Mouse (Mus musculus) limb, embryonic 13.5 days (tissue): ENCODE measurements at regions not wholly inside any gene's neighbourhood (a gene's known extent, or its start where the extent isn't known, plus 50 kb on each side); places are given as distances from the start of the nearest gene placed in this dataset.
A peak's percentile ranks its signal among the peaks of the same experiment; 100 is the strongest.

Source experiments
- ATAC-seq: fragments of 200-750 bp; cut with Nextera tagmentation; 2 replicates; pipeline ENCODE4 v1.8.0; 2017; ENCODE audit warnings: low read depth, moderate number of reproducible peaks, moderate TSS enrichment; ENCODE audit not compliant: low FRiP score
- H3K27ac ChIP-seq: fragments of 300-500 bp; sonication (generic); 2 replicates; pipeline ENCODE4 v1.5.1; 2015; ENCODE audit warnings: inconsistent platforms, mild to moderate bottlenecking, moderate library complexity
- H3K27me3 ChIP-seq: fragments of 300-500 bp; sonication (generic); 2 replicates; pipeline ENCODE4 v1.6.1; 2015; ENCODE audit warnings: mild to moderate bottlenecking, inconsistent platforms
- H3K36me3 ChIP-seq: fragments of 300-500 bp; sonication (generic); 2 replicates; pipeline ENCODE4 v1.6.1; 2015; ENCODE audit warnings: inconsistent platforms, mild to moderate bottlenecking, moderate library complexity
- H3K4me1 ChIP-seq: fragments of 300-500 bp; sonication (generic); 2 replicates; pipeline ENCODE4 v1.6.1; 2015; ENCODE audit warnings: inconsistent platforms
- H3K4me2 ChIP-seq: fragments of 300-500 bp; sonication (generic); replicated peaks from 2 replicates; pipeline ENCODE4 v1.6.1; 2015; ENCODE audit warnings: inconsistent platforms, mild to moderate bottlenecking, moderate library complexity
- H3K4me3 ChIP-seq: fragments of 300-500 bp; sonication (generic); 2 replicates; pipeline ENCODE4 v1.5.1; 2015; ENCODE audit warnings: moderate library complexity, mild to moderate bottlenecking, inconsistent platforms
- H3K9ac ChIP-seq: fragments of 300-500 bp; sonication (generic); 2 replicates; pipeline ENCODE4 v1.6.1; 2015; ENCODE audit warnings: mild to moderate bottlenecking, inconsistent platforms
- H3K9me3 ChIP-seq: fragments of 300-500 bp; sonication (generic); 2 replicates; pipeline ENCODE4 v1.6.1; 2016; ENCODE audit warnings: inconsistent platforms
- WGBS: fragments of 180-500 bp; shearing (Covaris S2); methylation state at CpG from one replicate; pipeline ENCODE4 v1.1.7; 2015; 5-methylcytosine and 5-hydroxymethylcytosine counted together

DNA sequence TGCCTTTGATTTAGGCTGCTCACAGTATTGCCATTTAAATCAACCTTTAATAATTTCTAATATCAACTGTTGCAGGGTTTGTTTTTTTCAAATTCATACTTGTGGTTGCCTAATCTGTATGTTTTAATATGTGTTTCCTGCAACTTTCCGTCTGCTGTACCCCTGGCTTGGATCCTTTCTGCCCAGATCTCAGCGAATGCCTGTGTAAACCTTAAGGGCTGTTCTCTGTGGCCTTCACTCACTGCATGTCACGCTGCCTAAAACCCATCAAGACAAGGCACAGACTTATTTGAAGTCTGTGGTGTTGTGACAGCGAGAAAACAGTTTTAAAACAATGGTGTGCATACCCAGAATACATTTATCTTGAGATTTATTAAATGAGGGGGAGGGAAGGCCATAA, 346.8 kb upstream of the G2e3 start:
- ATAC-seq = no peak
- Histone ChIP-seq H3K4me3 (no peak overlapping the region), H3K27ac (no peak overlapping the region), H3K9ac (no peak overlapping the region), H3K27me3 (0 out of 2 replicates have a peak, but pooled peaks cover 11% of the 10 kb centered on the region), H3K4me1 (peaks cover 28% of the 10 kb centered on the region), H3K9me3 (no peaks in the 10 kb centered on the region), H3K4me2 (peak overlapping the region; percentile 52; the same call in 1 of the 2 replicates), H3K36me3 (no peaks in the 10 kb centered on the region)
- WGBS = 33% methylated on average over 4 of the region's 4 CpGs

DNA sequence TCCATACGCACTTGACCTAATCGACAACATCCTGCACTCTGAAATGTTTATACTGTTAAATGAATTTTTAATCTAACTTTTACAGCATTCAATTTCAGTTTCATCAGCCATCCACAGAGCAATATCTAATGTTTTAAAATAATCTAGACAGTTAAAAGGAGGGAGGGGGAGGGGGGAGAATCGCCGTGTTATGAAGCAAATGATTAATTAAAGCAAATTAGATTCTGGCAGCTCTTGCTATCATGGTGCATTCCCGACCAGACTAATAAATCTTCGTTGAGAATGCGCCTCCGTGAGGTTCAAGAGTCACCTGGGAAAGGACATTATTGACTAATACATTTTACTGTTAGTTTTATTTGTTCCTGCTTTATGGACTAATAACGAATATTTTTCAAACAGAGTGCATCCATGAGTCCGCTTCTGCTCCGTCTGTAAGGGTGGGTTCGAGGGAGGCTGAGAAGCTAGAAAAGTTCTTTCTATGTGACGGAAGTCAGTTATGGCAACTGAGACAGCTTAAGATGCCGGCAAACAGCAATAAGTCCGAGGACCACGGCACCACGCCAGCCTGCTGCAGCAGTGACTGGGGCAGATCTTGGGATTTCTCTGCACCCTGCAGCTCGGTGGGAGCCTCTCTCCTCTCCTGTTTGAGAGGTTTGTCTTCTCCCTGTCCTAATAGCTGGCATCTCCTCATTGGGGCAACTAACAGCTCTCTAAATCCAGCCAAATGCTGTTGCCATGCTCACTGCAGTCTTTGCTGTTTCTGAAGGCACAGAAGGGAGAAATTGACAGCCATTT, 347.4 kb upstream of the G2e3 start:
- ATAC-seq = no peak
- 26% methylated on average over 18 of the region's 18 CpGs for WGBS
- Histone ChIP-seq H3K9me3 (no peaks in the 10 kb centered on the region), H3K36me3 (no peaks in the 10 kb centered on the region), H3K4me3 (peak overlapping the region; percentile 20; the same call in 1 of the 2 replicates), H3K4me2 (peak overlapping the region; percentile 52), H3K9ac (0 out of 2 replicates have a peak overlapping the region, but pooled peaks have one; percentile 2), H3K27ac (no peak overlapping the region), H3K27me3 (0 out of 2 replicates have a peak, but pooled peaks cover 11% of the 10 kb centered on the region), H3K4me1 (peaks cover 28% of the 10 kb centered on the region)

DNA sequence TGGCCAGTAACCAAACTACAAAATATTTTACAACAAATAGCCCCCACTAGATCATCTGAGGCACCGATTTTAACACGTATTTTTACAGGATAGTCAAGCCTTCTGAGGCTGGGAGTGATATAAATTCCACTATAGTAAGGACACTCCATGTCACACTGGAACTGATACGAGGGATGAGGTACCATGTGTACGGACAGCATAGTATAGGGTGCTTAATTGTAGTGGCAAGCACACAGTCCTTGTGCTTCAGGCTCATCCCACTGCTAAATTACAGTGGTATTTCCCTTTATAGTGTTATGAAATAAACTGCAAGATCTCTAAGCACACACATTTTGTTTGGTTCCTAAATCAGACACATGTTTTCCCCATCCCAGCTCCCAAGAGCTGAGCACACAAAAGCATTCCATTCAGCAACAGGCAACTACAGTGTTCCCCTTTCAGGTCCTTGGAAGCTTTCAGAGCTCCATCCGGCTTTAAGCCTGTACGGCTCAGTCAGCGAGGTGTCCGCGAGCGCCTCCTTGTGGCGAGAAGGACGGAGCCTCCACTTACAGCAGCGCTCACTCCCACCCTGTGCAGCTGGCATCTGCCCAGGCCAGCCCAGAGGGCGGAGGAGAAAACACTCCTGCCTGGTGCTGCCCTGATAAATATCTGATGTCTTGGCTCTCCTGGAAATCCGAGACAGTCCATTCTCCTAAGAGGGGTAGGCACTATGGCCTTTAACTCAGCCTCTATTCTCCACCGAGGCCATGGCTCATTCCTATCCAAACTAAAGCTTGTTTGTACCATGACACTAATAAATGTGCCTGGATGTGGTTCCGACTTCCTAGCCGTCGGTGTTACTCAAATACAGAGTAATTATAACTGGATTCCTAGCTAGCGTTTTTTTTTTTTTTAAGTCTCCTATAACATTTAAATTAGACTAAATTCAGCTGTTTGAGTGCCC, 348.3 kb upstream of the G2e3 start:
- H3K4me2 ChIP-seq = peak overlapping the region; percentile 52

DNA sequence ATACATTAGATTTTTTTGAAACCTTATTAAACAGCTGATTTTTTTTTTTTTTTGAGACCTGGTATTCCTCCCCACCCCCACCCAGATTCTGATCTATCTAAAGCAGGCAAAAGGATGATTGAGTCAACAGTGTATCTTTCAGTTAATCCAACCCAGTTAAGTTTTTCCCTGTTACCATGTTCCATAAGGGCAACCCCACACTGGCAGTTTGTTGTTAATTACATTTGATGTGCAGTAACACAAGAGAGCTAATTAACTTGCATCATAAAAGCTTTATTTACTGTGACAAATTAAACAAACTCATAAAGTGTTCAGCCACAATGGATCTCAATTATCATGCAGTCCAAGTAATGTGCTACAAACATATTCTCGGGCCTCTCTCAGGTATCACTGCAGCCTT, 346.8 kb upstream of the Prkd1 start:
- no peak overlapping the region for H3K4me3 ChIP-seq
- no peaks in the 10 kb centered on the region for H3K36me3 ChIP-seq
- H3K9ac ChIP-seq = no peak overlapping the region
- peaks cover 12% of the 10 kb centered on the region for H3K4me1 ChIP-seq
- H3K9me3 ChIP-seq = no peaks in the 10 kb centered on the region
- WGBS = 31% methylated on average over 1 of the region's 1 CpGs
- H3K27ac ChIP-seq = no peak overlapping the region
- no peak overlapping the region for H3K4me2 ChIP-seq
- ATAC-seq = no peak
- H3K27me3 ChIP-seq = no peaks in the 10 kb centered on the region

More for the DNA sequence above, 348.3 kb upstream of the G2e3 start:
- ATAC-seq = peak; percentile 94
- H3K4me3 ChIP-seq = no peak overlapping the region
- no peak overlapping the region for H3K9ac ChIP-seq
- H3K27ac ChIP-seq = no peak overlapping the region
- H3K27me3 ChIP-seq = 0 out of 2 replicates have a peak, but pooled peaks cover 11% of the 10 kb centered on the region
- no peaks in the 10 kb centered on the region for H3K9me3 ChIP-seq
- H3K4me1 ChIP-seq = peaks cover 28% of the 10 kb centered on the region
- H3K36me3 ChIP-seq = no peaks in the 10 kb centered on the region
- WGBS = 22% methylated on average over 20 of the region's 20 CpGs

DNA sequence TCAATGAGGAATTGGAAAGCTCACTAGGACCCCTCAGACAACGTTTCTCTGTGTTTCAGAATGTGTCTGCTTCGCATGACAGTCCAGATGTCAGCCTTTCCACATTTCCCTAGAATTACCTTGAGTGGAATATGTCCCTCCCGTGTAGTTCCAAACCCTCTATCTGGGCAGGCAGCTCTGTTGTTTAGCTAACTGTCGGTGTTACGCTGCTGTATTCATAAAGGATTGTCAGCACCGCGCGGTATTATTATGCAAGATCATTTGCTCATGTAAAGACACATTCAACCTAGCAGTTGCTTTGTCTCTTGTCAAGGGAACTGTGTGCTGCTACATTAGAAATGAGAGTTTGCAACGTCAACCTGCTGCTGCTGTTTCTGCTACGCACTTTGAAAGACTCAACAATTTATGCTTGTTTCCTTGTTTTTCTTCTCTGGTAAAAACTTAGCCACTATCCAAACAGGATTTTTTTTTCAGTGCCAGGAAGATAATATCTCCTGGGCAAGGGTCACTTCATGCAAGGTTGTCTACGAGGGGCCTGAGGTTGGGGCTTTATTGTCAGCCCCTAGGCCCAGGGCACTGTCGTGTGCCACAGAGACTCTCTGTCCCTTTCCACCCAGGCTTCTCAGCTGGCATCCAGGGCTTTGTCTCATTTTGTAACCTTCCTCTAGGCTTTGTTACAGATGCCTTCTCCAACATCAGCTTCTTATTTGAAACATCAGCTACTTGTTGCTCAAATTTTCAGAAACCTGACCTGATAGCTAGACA, 340.8 kb upstream of the Prkd1 start:
- H3K9me3 ChIP-seq = no peaks in the 10 kb centered on the region
- no peak overlapping the region for H3K4me2 ChIP-seq
- H3K4me3 ChIP-seq = no peak overlapping the region
- H3K36me3 ChIP-seq = no peaks in the 10 kb centered on the region
- H3K27me3 ChIP-seq = no peaks in the 10 kb centered on the region
- no peak overlapping the region for H3K9ac ChIP-seq
- WGBS = 84% methylated on average over 12 of the region's 12 CpGs
- no peaks in the 10 kb centered on the region for H3K4me1 ChIP-seq
- no peak overlapping the region for H3K27ac ChIP-seq
- ATAC-seq = no peak

DNA sequence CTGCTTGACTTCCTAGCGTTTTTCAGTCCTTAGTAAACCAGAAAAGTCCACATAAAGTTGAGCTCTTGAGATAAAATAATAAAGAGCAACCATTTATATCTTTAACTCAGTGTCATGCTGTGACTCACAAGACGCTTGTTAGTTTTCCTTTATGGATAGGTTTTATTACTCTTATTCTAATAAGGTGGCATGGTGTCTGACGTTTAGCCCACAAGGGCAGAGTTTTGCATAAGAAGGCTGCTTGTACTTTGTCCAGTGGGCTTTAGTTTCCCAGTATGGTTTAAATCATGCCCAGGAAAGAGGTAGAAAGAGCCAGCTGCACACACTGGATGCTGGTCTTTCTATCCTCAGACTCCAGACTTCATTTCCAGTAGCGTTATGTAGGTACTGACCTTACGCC, 332.4 kb upstream of the Prkd1 start:
- 62% methylated on average over 5 of the region's 5 CpGs for WGBS
- no peak for ATAC-seq
- Histone ChIP-seq H3K4me2 (no peak overlapping the region), H3K9ac (no peak overlapping the region), H3K36me3 (no peaks in the 10 kb centered on the region), H3K27me3 (no peaks in the 10 kb centered on the region), H3K4me3 (no peak overlapping the region), H3K9me3 (no peaks in the 10 kb centered on the region), H3K4me1 (no peaks in the 10 kb centered on the region), H3K27ac (no peak overlapping the region)

DNA sequence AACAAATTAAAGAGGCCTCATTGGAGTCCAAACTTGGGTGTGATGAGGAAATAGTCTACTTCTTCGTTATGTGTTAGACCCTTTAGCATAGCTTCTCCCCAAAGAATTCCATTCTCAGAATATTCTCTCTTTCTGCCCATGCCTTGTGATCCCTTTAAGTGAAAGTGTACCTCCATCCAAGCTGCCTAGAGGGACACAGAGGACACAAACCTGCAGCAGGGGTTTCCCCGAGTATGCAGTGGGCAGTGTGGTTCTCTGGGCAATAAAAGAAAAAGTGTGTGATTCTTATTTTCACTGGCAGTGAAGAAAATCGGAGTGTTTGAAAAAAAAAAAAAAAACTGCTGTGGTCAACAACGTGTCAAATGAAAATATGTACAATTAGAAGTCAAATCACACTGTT, 331.9 kb upstream of the Prkd1 start:
- Histone ChIP-seq H3K9me3 (no peaks in the 10 kb centered on the region), H3K4me1 (no peaks in the 10 kb centered on the region), H3K4me3 (no peak overlapping the region), H3K36me3 (no peaks in the 10 kb centered on the region), H3K9ac (no peak overlapping the region), H3K27me3 (no peaks in the 10 kb centered on the region), H3K27ac (no peak overlapping the region), H3K4me2 (no peak overlapping the region)
- ATAC-seq = no peak
- WGBS = 59% methylated on average over 4 of the region's 4 CpGs

DNA sequence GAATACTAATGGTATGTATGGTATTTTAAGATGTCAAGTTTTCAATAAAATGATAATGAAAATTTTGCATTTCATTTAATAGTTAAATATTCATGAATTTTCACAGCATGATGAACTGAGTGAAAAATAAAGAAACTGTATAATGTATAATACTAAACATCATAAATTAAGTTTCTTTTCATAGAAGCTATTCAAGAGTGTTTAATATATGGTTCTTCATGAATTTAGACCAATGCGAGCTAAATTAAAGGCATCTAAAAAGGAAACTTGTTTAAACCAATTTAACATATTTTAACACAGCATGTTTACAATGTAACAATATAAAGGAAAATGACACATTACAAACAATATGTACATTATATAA, 321.8 kb upstream of the Prkd1 start:
- no peak overlapping the region for H3K27ac ChIP-seq
- H3K4me2 ChIP-seq = no peak overlapping the region
- 90% methylated on average over 1 of the region's 1 CpGs for WGBS
- no peak for ATAC-seq
- no peaks in the 10 kb centered on the region for H3K9me3 ChIP-seq
- no peak overlapping the region for H3K4me3 ChIP-seq
- no peaks in the 10 kb centered on the region for H3K27me3 ChIP-seq
- no peaks in the 10 kb centered on the region for H3K36me3 ChIP-seq
- H3K4me1 ChIP-seq = no peaks in the 10 kb centered on the region
- no peak overlapping the region for H3K9ac ChIP-seq

DNA sequence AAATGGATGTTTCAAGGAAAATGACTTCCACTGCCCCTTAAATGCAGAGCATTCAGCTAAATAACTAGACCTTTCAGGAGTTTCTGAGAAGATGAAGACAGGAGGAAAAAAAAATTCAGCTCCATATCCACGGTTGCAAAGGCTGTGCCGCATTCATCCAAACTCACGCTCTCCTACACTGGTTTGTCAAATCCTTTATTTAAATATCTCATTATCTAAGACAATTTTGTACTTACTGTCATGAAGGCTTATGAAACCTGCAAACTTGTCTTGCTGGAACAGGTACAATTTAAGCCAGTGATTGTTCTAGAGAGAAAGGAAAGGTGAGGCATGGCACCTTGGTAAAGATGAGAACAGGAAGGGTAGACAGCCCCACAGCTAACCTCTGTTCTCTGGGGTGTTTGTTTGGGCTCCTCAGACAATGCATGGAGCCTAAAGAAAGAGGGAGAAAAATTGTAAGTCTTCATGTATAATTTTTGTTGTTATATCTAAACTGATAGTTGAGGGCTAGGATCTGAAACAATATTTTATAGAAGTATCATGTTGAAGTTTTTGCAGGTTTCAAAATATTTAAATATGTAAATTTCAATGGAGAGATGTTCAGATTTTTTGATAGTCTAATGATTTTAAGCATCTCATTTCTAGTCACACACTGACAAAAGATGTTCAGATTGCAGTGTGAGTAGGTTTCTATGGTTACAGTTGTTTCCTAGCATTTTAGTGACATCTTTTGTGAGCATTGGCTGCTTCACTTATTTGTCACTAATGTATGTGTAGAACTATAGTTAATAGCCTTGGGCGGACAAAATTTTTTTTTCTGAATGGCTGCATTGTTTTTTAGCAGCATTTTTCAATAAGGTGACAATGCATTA, 321.2 kb upstream of the Prkd1 start:
- no peaks in the 10 kb centered on the region for H3K36me3 ChIP-seq
- H3K27ac ChIP-seq = no peak overlapping the region
- H3K9me3 ChIP-seq = no peaks in the 10 kb centered on the region
- no peaks in the 10 kb centered on the region for H3K4me1 ChIP-seq
- no peak overlapping the region for H3K9ac ChIP-seq
- 90% methylated on average over 4 of the region's 4 CpGs for WGBS
- no peak for ATAC-seq
- no peaks in the 10 kb centered on the region for H3K27me3 ChIP-seq
- no peak overlapping the region for H3K4me2 ChIP-seq
- no peak overlapping the region for H3K4me3 ChIP-seq

DNA sequence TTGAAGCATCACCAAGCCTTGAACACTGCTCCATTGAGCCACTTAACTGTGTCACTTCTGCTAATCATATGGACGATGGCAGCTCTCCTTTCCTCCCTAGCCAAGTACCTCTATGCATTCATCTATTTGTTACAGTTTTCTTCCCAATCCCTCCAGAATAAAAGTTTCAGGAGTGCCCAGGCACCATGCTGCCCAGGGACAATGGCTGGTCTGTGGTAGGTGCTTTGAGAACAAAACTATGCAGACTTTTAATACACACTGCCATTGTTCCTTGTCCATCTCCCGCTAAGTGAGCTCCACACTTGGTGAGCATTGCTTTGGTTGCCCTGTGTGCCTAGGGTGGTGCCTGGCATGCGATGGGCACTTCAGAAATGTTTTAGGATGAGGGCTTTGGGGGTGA, 320.5 kb upstream of the Prkd1 start:
- no peak overlapping the region for H3K4me3 ChIP-seq
- H3K9ac ChIP-seq = no peak overlapping the region
- no peak overlapping the region for H3K27ac ChIP-seq
- no peaks in the 10 kb centered on the region for H3K9me3 ChIP-seq
- WGBS = 73% methylated on average over 3 of the region's 3 CpGs
- no peak for ATAC-seq
- no peaks in the 10 kb centered on the region for H3K36me3 ChIP-seq
- H3K27me3 ChIP-seq = no peaks in the 10 kb centered on the region
- H3K4me1 ChIP-seq = no peaks in the 10 kb centered on the region
- H3K4me2 ChIP-seq = no peak overlapping the region

DNA sequence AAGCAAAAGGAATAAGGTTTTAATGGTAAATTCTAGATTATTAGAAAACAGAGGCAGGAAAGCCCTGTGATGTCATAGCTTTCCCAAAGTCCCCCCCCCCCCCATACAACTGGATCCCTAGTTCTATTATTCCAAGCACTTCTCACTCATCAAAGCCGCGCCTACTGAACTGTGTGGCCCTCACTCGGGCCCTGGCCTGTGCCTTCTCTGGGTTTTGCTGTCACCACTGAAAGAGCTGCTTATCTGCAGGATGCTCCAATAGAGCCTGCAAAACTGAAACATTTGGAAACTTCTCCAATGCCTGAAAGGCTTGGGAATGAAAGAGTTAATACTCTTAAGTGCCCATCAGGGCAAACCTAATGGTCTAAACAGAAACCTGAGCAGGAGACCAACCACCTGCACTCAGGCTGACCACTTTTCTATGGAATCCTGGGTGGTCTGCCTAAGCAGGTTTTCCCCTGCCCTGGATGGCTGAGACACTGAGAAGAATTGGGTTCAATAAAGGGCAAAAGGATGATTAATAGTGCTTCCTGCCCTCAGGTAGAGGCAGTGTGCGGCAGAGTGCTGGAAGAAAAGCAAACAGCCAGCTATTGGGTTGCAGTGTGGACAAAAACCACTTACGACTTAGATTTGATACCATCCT, 318.4 kb upstream of the Prkd1 start:
- H3K27ac ChIP-seq = no peak overlapping the region
- H3K27me3 ChIP-seq = no peaks in the 10 kb centered on the region
- no peak overlapping the region for H3K4me3 ChIP-seq
- H3K9me3 ChIP-seq = no peaks in the 10 kb centered on the region
- WGBS = 51% methylated on average over 5 of the region's 5 CpGs
- H3K36me3 ChIP-seq = no peaks in the 10 kb centered on the region
- no peak for ATAC-seq
- no peak overlapping the region for H3K9ac ChIP-seq
- H3K4me1 ChIP-seq = no peaks in the 10 kb centered on the region
- H3K4me2 ChIP-seq = no peak overlapping the region
